Mouse (Mus musculus) intestine, postnatal 0 days (tissue): ENCODE results near the gene Ilf2. TPM values are rescaled to one million over a fixed set of nuclear protein-coding genes. Genes with fewer than 3 reads are reported as not detected.
A peak's percentile ranks its signal among the peaks of the same experiment; 100 is the strongest.

Experiments used
- ATAC-seq: fragments of 200-750 bp; cut with Nextera tagmentation; 2 replicates; pipeline ENCODE4 v1.8.0; 2017; ENCODE audit warnings: mild to moderate bottlenecking, moderate TSS enrichment, moderate library complexity
- H3K27ac ChIP-seq: fragments of 300-500 bp; sonication (generic); 2 replicates; pipeline ENCODE4 v1.5.1; 2014; ENCODE audit warnings: mild to moderate bottlenecking, low read depth, low read length, moderate library complexity
- H3K27me3 ChIP-seq: fragments of 300-500 bp; sonication (generic); replicated peaks from 2 replicates; pipeline ENCODE4 v1.6.1; 2014; ENCODE audit warnings: low read length, mixed read lengths; ENCODE audit not compliant: control insufficient read depth, insufficient read depth
- H3K36me3 ChIP-seq: fragments of 300-500 bp; sonication (generic); 2 replicates; pipeline ENCODE4 v1.6.1; 2014; ENCODE audit warnings: mild to moderate bottlenecking, moderate library complexity; ENCODE audit not compliant: control insufficient read depth, insufficient read depth
- H3K4me1 ChIP-seq: fragments of 300-500 bp; sonication (generic); replicated peaks from 2 replicates; pipeline ENCODE4 v1.6.1; 2014; ENCODE audit warnings: antibody characterized with exemption, low read length, mixed read lengths; ENCODE audit not compliant: control insufficient read depth, insufficient read depth
- H3K4me2 ChIP-seq: fragments of 300-500 bp; sonication (generic); replicated peaks from 2 replicates; pipeline ENCODE4 v1.6.1; 2014; ENCODE audit warnings: low read depth, mild to moderate bottlenecking, moderate library complexity
- H3K4me3 ChIP-seq: fragments of 300-500 bp; sonication (generic); 2 replicates; pipeline ENCODE4 v1.5.1; 2014; ENCODE audit warnings: low read depth, low read length
- H3K9ac ChIP-seq: fragments of 300-500 bp; sonication (generic); 2 replicates; pipeline ENCODE4 v1.6.1; 2014; ENCODE audit warnings: mild to moderate bottlenecking, low read depth, low read length
- H3K9me3 ChIP-seq: fragments of 300-500 bp; sonication (generic); 2 replicates; pipeline ENCODE4 v1.6.1; 2016; ENCODE audit warnings: mixed run types; ENCODE audit not compliant: control insufficient read depth
- CTCF ChIP-seq: sonication (generic); IDR thresholded peaks from 2 replicates; pipeline ENCODE4 v1.5.1; 2016; ENCODE audit warnings: low read depth, mild to moderate bottlenecking, control low read depth, antibody characterized with exemption, moderate library complexity
- WGBS: fragments of 180-500 bp; shearing (Covaris S2); extraction: QIAGEN DNeasy Blood & Tissue Kit; methylation state at CpG from one replicate; pipeline ENCODE4 v1.1.7; 2014; 5-methylcytosine and 5-hydroxymethylcytosine counted together
- polyA plus RNA-seq: library from polyadenylated mRNA; unstranded; fragments of >200 nt; fragmentation: Nextera tagmentation; extraction: Ambion mirVana; gene quantifications from 2 replicates; pipeline ENCODE4 v1.2.1, GENCODE M21; 2015

The Ilf2 gene
- polyA plus RNA-seq = 38.3 and 40.7 TPM in 2 replicates

- ATAC-seq = peak; percentile 99
- under 1% methylated on average over 45 of the region's 45 CpGs for WGBS
- H3K36me3 ChIP-seq = peaks cover 13% of the 10 kb centered on the region
- peak; percentile 77 for TF ChIP-seq CTCF
- peak within 1 kb of the TSS; percentile 58 for H3K4me2 ChIP-seq
- peak within 1 kb of the TSS; percentile 85 for H3K4me3 ChIP-seq
- H3K9ac ChIP-seq = peak within 1 kb of the TSS; percentile 81
- no peaks in the 10 kb centered on the region for H3K9me3 ChIP-seq
- peak within 1 kb of the TSS; percentile 82 for H3K27ac ChIP-seq
- no peaks in the 10 kb centered on the region for H3K4me1 ChIP-seq
- H3K27me3 ChIP-seq = no peaks in the 10 kb centered on the region
Observed at GRCm38 (mm10) chr3:90475831-90476611, at the start of gene Ilf2. Gene Ilf2, plus strand, starts transcription at chr3:90476126.

GRCm38 (mm10) chr3:90427574-90427973 lies 48.4 kb upstream of the Ilf2 start:
- Histone ChIP-seq H3K4me3 (no peak overlapping the region), H3K27ac (no peak overlapping the region), H3K4me1 (peaks cover 5% of the 10 kb centered on the region; the same call in 1 of the 2 replicates), H3K27me3 (no peaks in the 10 kb centered on the region), H3K9ac (no peak overlapping the region), H3K36me3 (peaks cover 11% of the 10 kb centered on the region), H3K9me3 (no peaks in the 10 kb centered on the region), H3K4me2 (no peak overlapping the region)
- no peak for ATAC-seq
- 92% methylated on average over 1 of the region's 1 CpGs for WGBS
- TF ChIP-seq CTCF = no peak

- Histone ChIP-seq H3K27ac (no peak overlapping the region), H3K4me2 (no peak overlapping the region), H3K9ac (no peak overlapping the region), H3K27me3 (no peaks in the 10 kb centered on the region), H3K9me3 (no peaks in the 10 kb centered on the region), H3K4me1 (peaks cover 5% of the 10 kb centered on the region; the same call in 1 of the 2 replicates), H3K4me3 (no peak overlapping the region), H3K36me3 (peaks cover 8% of the 10 kb centered on the region; the same call in 1 of the 2 replicates)
- no peak for TF ChIP-seq CTCF
- 72% methylated on average over 6 of the region's 6 CpGs for WGBS
- ATAC-seq = no peak
Observed at GRCm38 (mm10) chr3:90428186-90428585, 47.7 kb upstream of the Ilf2 start.

- Histone ChIP-seq H3K4me3 (no peak overlapping the region), H3K27me3 (no peaks in the 10 kb centered on the region), H3K9ac (no peak overlapping the region), H3K4me2 (no peak overlapping the region), H3K9me3 (no peaks in the 10 kb centered on the region), H3K4me1 (peaks cover 5% of the 10 kb centered on the region; the same call in 1 of the 2 replicates), H3K27ac (no peak overlapping the region), H3K36me3 (no peaks in the 10 kb centered on the region)
- TF ChIP-seq CTCF = no peak
- ATAC-seq = no peak
- WGBS = 61% methylated on average over 3 of the region's 3 CpGs
Observed at GRCm38 (mm10) chr3:90429576-90429975, 46.4 kb upstream of the Ilf2 start.

GRCm38 (mm10) chr3:90432348-90432747 lies 43.6 kb upstream of the Ilf2 start:
- no peak for ATAC-seq
- Histone ChIP-seq H3K4me3 (peak overlapping the region; percentile 69), H3K36me3 (no peaks in the 10 kb centered on the region), H3K4me2 (peak overlapping the region; percentile 96), H3K9me3 (no peaks in the 10 kb centered on the region), H3K27ac (0 out of 2 replicates have a peak overlapping the region, but pooled peaks have one; percentile 97), H3K27me3 (no peaks in the 10 kb centered on the region), H3K4me1 (peaks cover 5% of the 10 kb centered on the region; the same call in 1 of the 2 replicates), H3K9ac (peak overlapping the region; percentile 86; the same call in 1 of the 2 replicates)
- 10% methylated on average over 2 of the region's 2 CpGs for WGBS
- TF ChIP-seq CTCF = no peak

GRCm38 (mm10) chr3:90432811-90433219 lies 43.1 kb upstream of the Ilf2 start:
- WGBS = 3% methylated on average over 12 of the region's 12 CpGs
- no peaks in the 10 kb centered on the region for H3K27me3 ChIP-seq
- ATAC-seq = peak; percentile 11; the same call in 1 of the 2 replicates

More at GRCm38 (mm10) chr3:90432811-90433219, 43.1 kb upstream of the Ilf2 start:
- H3K9me3 ChIP-seq = no peaks in the 10 kb centered on the region
- H3K9ac ChIP-seq = peak overlapping the region; percentile 86
- H3K36me3 ChIP-seq = no peaks in the 10 kb centered on the region
- no peak for TF ChIP-seq CTCF
- peak overlapping the region; percentile 97 for H3K27ac ChIP-seq
- peak overlapping the region; percentile 96 for H3K4me2 ChIP-seq
- H3K4me3 ChIP-seq = peak overlapping the region; percentile 69
- peaks cover 5% of the 10 kb centered on the region; the same call in 1 of the 2 replicates for H3K4me1 ChIP-seq
